Mouse (Mus musculus): ENCODE data around the gene Ankrd34a.

Ankrd34a gene

GRCm38 (mm10) chr3:96596228-96596707, at the start of gene Ankrd34a:
Ankrd34a (plus strand) TSS chr3:96596636.
- DNase-seq (ENCODE audit: low spot score in 2 of 2) = peak; percentile 71 to 87

DNA sequence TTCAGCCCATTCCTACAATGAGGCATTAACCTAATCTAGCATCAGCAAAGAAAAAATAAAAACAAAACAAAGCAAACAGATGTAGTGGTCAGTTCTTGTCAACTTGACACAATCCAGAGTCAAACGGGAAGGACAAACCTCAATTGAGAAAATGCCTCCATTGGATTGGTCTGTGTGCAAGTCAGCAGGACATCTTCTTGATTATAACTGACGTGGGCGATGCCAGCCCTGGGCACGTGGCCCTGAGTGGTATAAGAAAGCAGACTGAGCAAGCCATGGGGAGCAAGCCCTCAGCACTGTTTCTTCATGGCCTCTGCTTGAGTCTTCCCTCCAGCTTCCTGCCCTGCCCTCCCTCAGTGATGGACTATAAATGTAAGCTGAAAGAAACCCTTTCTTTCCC, 49.6 kb upstream of the Ankrd34a start:
- no peak for DNase-seq (ENCODE audit: low spot score in 2 of 2)

- peak; percentile 82 to 88 for DNase-seq (ENCODE audit: low spot score in 2 of 2)
These were observed 49.0 kb upstream of the Ankrd34a start for GRCm38 (mm10) chr3:96547389-96547960.

GRCm38 (mm10) chr3:96548824-96549223, 47.6 kb upstream of the Ankrd34a start:
- DNase-seq (ENCODE audit: low spot score in 2 of 2) = no peak

- no peak for DNase-seq (ENCODE audit: low spot score in 2 of 2)
These were observed 47.1 kb upstream of the Ankrd34a start for GRCm38 (mm10) chr3:96549346-96549745.

- peak; percentile 56 to 66 for DNase-seq (ENCODE audit: low spot score in 2 of 2)
These were observed 45.2 kb upstream of the Ankrd34a start for GRCm38 (mm10) chr3:96551203-96551602.

- no peak for DNase-seq (ENCODE audit: low spot score in 2 of 2)
These were observed 44.5 kb upstream of the Ankrd34a start for GRCm38 (mm10) chr3:96551890-96552289.

- no peak for DNase-seq (ENCODE audit: low spot score in 2 of 2)
These were observed 42.8 kb upstream of the Ankrd34a start for GRCm38 (mm10) chr3:96553601-96554000.

GRCm38 (mm10) chr3:96554251-96554650, 42.2 kb upstream of the Ankrd34a start:
- DNase-seq (ENCODE audit: low spot score in 2 of 2) = no peak

- DNase-seq (ENCODE audit: low spot score in 2 of 2) = no peak
These were observed 41.3 kb upstream of the Ankrd34a start for GRCm38 (mm10) chr3:96555041-96555596.

GRCm38 (mm10) chr3:96555999-96556614, 40.3 kb upstream of the Ankrd34a start:
- no peak for DNase-seq (ENCODE audit: low spot score in 2 of 2)

DNA sequence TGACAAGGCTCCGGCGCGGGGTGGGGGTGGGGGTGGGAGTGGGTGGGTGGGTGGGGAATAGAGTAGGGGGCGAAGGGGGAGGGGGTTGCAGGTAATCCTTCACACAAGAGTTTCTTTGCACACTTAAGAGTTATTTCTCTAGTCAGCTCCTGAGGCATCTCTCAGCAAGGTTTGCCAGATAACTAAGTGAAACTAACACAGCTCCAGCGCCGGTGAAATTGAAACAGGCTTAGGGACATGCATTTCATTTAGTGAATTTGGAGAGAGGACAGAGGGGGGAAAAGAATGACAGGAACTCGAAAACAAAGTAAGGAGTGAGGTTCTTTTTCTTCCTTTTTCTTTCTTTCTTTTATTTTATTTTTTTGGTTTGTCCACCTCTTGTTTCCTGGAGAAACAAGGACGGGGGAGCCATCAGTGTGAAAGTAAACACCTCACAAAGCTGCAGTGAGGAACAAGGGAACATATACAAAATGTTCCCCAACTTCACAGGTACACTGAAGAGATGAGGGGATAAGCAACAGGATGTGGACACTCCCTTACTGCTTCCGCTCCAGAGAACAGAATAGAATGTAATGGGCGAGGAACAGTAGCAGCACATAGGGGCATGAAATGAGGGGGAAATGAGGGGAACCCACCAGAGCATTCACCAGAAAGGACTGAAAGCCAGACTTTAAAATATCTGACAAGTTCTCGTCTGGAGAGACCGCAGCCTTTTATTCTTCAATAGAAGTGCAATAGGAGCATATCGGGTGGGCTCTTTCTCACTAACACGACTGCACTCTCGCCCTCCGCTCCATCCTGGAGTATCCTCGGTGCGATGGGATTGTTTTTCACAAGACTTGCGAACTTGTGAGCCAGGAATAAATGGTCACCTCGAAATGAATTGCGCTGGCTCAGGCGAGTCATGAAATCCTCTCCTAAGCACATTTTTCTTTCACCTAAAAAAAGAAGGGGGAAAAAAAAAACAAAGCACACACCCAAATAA, 39.5 kb upstream of the Ankrd34a start:
- no peak for DNase-seq (ENCODE audit: low spot score in 2 of 2)

GRCm38 (mm10) chr3:96557694-96558093, 38.7 kb upstream of the Ankrd34a start, which contains the start of gene Txnip:
Txnip (plus strand) TSS chr3:96557957.
- peak; percentile 95 for DNase-seq (ENCODE audit: low spot score in 2 of 2)

DNA sequence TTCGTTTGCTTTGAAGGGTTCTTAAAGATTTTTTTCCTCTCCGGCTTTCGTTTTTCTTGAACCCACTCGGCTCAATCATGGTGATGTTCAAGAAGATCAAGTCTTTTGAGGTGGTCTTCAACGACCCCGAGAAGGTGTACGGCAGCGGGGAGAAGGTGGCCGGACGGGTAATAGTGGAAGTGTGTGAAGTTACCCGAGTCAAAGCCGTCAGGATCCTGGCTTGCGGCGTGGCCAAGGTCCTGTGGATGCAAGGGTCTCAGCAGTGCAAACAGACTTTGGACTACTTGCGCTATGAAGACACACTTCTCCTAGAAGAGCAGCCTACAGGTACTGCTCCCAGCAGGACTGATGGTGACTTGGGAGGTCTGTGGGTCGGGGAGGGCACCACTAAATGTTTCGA, 38.3 kb upstream of the Ankrd34a start:
- DNase-seq (ENCODE audit: low spot score in 2 of 2) = no peak

DNA sequence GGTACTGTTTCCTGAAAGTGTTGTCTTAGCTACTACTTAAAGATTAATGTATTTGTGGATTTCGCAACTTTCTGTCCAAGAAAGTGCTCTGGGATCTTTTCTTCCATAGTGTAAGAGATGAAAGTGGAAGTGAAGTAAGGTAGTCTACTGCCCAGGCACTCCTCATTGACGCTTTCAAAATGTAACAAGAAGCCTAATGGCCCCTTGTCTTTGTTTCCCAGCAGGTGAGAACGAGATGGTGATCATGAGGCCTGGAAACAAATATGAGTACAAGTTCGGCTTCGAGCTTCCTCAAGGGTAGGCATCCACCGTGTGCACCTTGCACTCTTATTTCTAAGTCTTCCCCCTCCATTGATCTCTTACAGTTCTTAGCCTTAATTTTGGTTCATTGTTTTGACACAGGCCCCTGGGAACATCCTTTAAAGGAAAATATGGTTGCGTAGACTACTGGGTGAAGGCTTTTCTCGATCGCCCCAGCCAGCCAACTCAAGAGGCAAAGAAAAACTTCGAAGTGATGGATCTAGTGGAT, 37.7 kb upstream of the Ankrd34a start:
- no peak for DNase-seq (ENCODE audit: low spot score in 2 of 2)

DNA sequence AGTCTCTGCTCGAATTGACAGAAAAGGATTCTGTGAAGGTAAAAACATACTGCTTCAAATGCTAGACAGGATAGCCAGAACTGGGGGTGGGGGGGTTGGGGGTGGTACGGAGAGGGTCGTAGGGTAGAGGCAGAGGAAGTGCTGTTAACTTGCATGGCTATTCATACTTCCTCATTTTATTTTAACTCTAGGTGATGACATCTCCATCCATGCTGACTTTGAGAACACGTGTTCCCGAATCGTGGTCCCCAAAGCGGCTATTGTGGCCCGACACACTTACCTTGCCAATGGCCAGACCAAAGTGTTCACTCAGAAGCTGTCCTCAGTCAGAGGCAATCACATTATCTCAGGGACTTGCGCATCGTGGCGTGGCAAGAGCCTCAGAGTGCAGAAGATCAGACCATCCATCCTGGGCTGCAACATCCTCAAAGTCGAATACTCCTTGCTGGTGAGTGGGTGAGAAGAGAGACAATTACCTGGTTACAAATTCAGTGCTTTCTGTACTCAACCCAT, 37.0 kb upstream of the Ankrd34a start:
- no peak for DNase-seq (ENCODE audit: low spot score in 2 of 2)

- no peak for DNase-seq (ENCODE audit: low spot score in 2 of 2)
These were observed 36.3 kb upstream of the Ankrd34a start for GRCm38 (mm10) chr3:96559911-96560850.

- no peak for DNase-seq (ENCODE audit: low spot score in 2 of 2)
These were observed 35.4 kb upstream of the Ankrd34a start for GRCm38 (mm10) chr3:96560881-96561668.

DNA sequence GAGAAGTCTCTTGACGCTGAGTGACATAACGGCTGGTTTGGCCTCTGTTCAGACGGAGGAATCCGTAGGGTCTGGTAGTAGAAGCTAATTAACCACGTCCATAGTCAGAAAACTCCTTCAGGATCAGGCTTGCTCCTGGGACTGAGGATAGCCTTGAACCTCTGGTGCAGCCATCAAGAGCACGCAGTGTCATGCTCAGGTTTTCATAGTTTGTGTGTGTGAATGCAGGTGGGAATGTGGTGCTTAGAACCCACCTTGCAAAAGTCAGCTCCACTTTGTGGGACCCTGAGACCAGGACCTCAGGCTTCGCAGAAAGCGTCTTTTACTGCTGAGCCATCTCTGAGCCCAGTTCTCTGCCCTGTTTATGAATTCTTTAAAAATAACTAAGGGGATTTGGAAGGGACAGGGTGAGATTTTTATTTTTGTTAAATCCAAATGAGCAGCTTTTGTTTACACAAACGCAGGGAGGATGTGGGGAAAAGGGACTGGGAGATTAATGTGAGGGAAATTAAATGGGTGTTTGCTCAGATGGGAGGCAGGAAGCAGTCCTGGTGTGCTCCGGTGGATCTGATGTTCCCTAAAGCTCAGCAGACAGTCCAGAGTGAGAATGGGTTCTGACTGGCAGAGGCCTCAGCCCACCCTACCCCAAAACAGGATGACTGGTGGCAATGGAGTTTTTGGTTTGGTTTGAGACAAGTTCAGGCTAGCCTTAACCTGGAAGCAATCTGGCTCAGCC, 34.3 kb upstream of the Ankrd34a start:
- DNase-seq (ENCODE audit: low spot score in 2 of 2) = no peak
